Mouse (Mus musculus): Measurements from ENCODE around the gene Tnfsfm13. TPM values are rescaled to one million over a fixed set of nuclear protein-coding genes. Genes with fewer than 3 reads are reported as not detected.
A peak's percentile ranks its signal among the peaks of the same experiment; 100 is the strongest.

Tnfsfm13 gene
- polyA plus RNA-seq, 1 experiment from 2014 or later = 4.6 TPM

GRCm38 (mm10) chr11:69663795-69664194 lies 32.1 kb downstream of the Tnfsfm13 start:
- H3K4me1 ChIP-seq (ENCODE audit: control insufficient read depth, insufficient read depth, low read length) = peaks cover 5% of the 10 kb centered on the region; the same call in 1 of the 2 replicates
- no peak for ATAC-seq (ENCODE audit: low FRiP score, low TSS enrichment)
- no peaks in the 10 kb centered on the region for H3K9me3 ChIP-seq (ENCODE audit: control insufficient read depth, low read length)
- H3K27me3 ChIP-seq (ENCODE audit: control insufficient read depth, insufficient read depth, low read length) = no peaks in the 10 kb centered on the region
- no peak overlapping the region for H3K9ac ChIP-seq (ENCODE audit: low read depth, low read length)
- WGBS = 83% methylated on average over 6 of the region's 6 CpGs
- H3K36me3 ChIP-seq (ENCODE audit: control insufficient read depth, insufficient read depth, low read length) = peaks cover 50% of the 10 kb centered on the region
- H3K4me3 ChIP-seq (ENCODE audit: low read length) = no peak overlapping the region
- no peak overlapping the region for H3K4me2 ChIP-seq (replicated peaks; ENCODE audit: low read depth, low read length)
- no peak overlapping the region for H3K27ac ChIP-seq (ENCODE audit: low read depth, low read length)

GRCm38 (mm10) chr11:69662967-69663671 lies 32.8 kb downstream of the Tnfsfm13 start:
- H3K36me3 ChIP-seq (ENCODE audit: control insufficient read depth, insufficient read depth, low read length) = peaks cover 50% of the 10 kb centered on the region
- WGBS = 69% methylated on average over 13 of the region's 13 CpGs

GRCm38 (mm10) chr11:69662213-69662966 lies 33.5 kb downstream of the Tnfsfm13 start, which contains the start of gene Mpdu1:
Gene Mpdu1 (minus strand): TSS chr11:69662642.
- ATAC-seq (ENCODE audit: low FRiP score, low TSS enrichment) = peak; percentile 96
- Histone ChIP-seq H3K36me3 (ENCODE audit: control insufficient read depth, insufficient read depth, low read length) (peaks cover 50% of the 10 kb centered on the region), H3K4me2 (replicated peaks; ENCODE audit: low read depth, low read length) (peak within 1 kb of the TSS; percentile 54), H3K9ac (ENCODE audit: low read depth, low read length) (peak within 1 kb of the TSS; percentile 68), H3K27me3 (ENCODE audit: control insufficient read depth, insufficient read depth, low read length) (no peaks in the 10 kb centered on the region), H3K4me1 (ENCODE audit: control insufficient read depth, insufficient read depth, low read length) (peaks cover 5% of the 10 kb centered on the region; the same call in 1 of the 2 replicates), H3K9me3 (ENCODE audit: control insufficient read depth, low read length) (no peaks in the 10 kb centered on the region), H3K27ac (ENCODE audit: low read depth, low read length) (peak within 1 kb of the TSS; percentile 99), H3K4me3 (ENCODE audit: low read length) (peak within 1 kb of the TSS; percentile 56)
- WGBS = under 1% methylated on average over 48 of the region's 48 CpGs

More at GRCm38 (mm10) chr11:69662967-69663671, 32.8 kb downstream of the Tnfsfm13 start:
- H3K4me3 ChIP-seq (ENCODE audit: low read length) = peak overlapping the region; percentile 56
- H3K9ac ChIP-seq (ENCODE audit: low read depth, low read length) = peak overlapping the region; percentile 68; the same call in 1 of the 2 replicates
- peak; percentile 3; the same call in 1 of the 2 replicates for ATAC-seq (ENCODE audit: low FRiP score, low TSS enrichment)
- H3K4me1 ChIP-seq (ENCODE audit: control insufficient read depth, insufficient read depth, low read length) = peaks cover 5% of the 10 kb centered on the region; the same call in 1 of the 2 replicates
- peak overlapping the region; percentile 54 for H3K4me2 ChIP-seq (replicated peaks; ENCODE audit: low read depth, low read length)
- H3K27ac ChIP-seq (ENCODE audit: low read depth, low read length) = peak overlapping the region; percentile 99
- no peaks in the 10 kb centered on the region for H3K9me3 ChIP-seq (ENCODE audit: control insufficient read depth, low read length)
- H3K27me3 ChIP-seq (ENCODE audit: control insufficient read depth, insufficient read depth, low read length) = no peaks in the 10 kb centered on the region

GRCm38 (mm10) chr11:69661221-69661881 lies 34.5 kb downstream of the Tnfsfm13 start:
- WGBS = 83% methylated on average over 3 of the region's 3 CpGs
- peaks cover 5% of the 10 kb centered on the region; the same call in 1 of the 2 replicates for H3K4me1 ChIP-seq (ENCODE audit: control insufficient read depth, insufficient read depth, low read length)
- ATAC-seq (ENCODE audit: low FRiP score, low TSS enrichment) = no peak
- H3K9ac ChIP-seq (ENCODE audit: low read depth, low read length) = peak overlapping the region; percentile 68; the same call in 1 of the 2 replicates
- H3K36me3 ChIP-seq (ENCODE audit: control insufficient read depth, insufficient read depth, low read length) = peaks cover 54% of the 10 kb centered on the region
- no peaks in the 10 kb centered on the region for H3K27me3 ChIP-seq (ENCODE audit: control insufficient read depth, insufficient read depth, low read length)
- peak overlapping the region; percentile 56 for H3K4me3 ChIP-seq (ENCODE audit: low read length)
- peak overlapping the region; percentile 99; the same call in 1 of the 2 replicates for H3K27ac ChIP-seq (ENCODE audit: low read depth, low read length)
- peak overlapping the region; percentile 54 for H3K4me2 ChIP-seq (replicated peaks; ENCODE audit: low read depth, low read length)
- H3K9me3 ChIP-seq (ENCODE audit: control insufficient read depth, low read length) = no peaks in the 10 kb centered on the region

GRCm38 (mm10) chr11:69657462-69657881 lies 38.4 kb downstream of the Tnfsfm13 start:
- peaks cover 49% of the 10 kb centered on the region for H3K36me3 ChIP-seq (ENCODE audit: control insufficient read depth, insufficient read depth, low read length)
- H3K9ac ChIP-seq (ENCODE audit: low read depth, low read length) = no peak overlapping the region
- ATAC-seq (ENCODE audit: low FRiP score, low TSS enrichment) = no peak
- H3K4me3 ChIP-seq (ENCODE audit: low read length) = no peak overlapping the region
- no peak overlapping the region for H3K27ac ChIP-seq (ENCODE audit: low read depth, low read length)
- H3K27me3 ChIP-seq (ENCODE audit: control insufficient read depth, insufficient read depth, low read length) = no peaks in the 10 kb centered on the region
- H3K4me2 ChIP-seq (replicated peaks; ENCODE audit: low read depth, low read length) = no peak overlapping the region
- H3K4me1 ChIP-seq (ENCODE audit: control insufficient read depth, insufficient read depth, low read length) = peaks cover 5% of the 10 kb centered on the region; the same call in 1 of the 2 replicates
- WGBS = 87% methylated on average over 15 of the region's 15 CpGs
- no peaks in the 10 kb centered on the region for H3K9me3 ChIP-seq (ENCODE audit: control insufficient read depth, low read length)

- Histone ChIP-seq H3K9ac (ENCODE audit: low read depth, low read length) (no peak overlapping the region), H3K4me3 (ENCODE audit: low read length) (no peak overlapping the region), H3K36me3 (ENCODE audit: control insufficient read depth, insufficient read depth, low read length) (peaks cover 56% of the 10 kb centered on the region), H3K27me3 (ENCODE audit: control insufficient read depth, insufficient read depth, low read length) (no peaks in the 10 kb centered on the region), H3K4me1 (ENCODE audit: control insufficient read depth, insufficient read depth, low read length) (peaks cover 5% of the 10 kb centered on the region; the same call in 1 of the 2 replicates), H3K4me2 (replicated peaks; ENCODE audit: low read depth, low read length) (no peak overlapping the region), H3K27ac (ENCODE audit: low read depth, low read length) (no peak overlapping the region), H3K9me3 (ENCODE audit: control insufficient read depth, low read length) (no peaks in the 10 kb centered on the region)
- no peak for ATAC-seq (ENCODE audit: low FRiP score, low TSS enrichment)
- WGBS = 81% methylated on average over 10 of the region's 10 CpGs
Measured at GRCm38 (mm10) chr11:69656617-69657461, 39.1 kb downstream of the Tnfsfm13 start.

- Histone ChIP-seq H3K36me3 (ENCODE audit: control insufficient read depth, insufficient read depth, low read length) (peaks cover 63% of the 10 kb centered on the region), H3K27me3 (ENCODE audit: control insufficient read depth, insufficient read depth, low read length) (no peaks in the 10 kb centered on the region), H3K4me3 (ENCODE audit: low read length) (no peak overlapping the region), H3K27ac (ENCODE audit: low read depth, low read length) (no peak overlapping the region), H3K9ac (ENCODE audit: low read depth, low read length) (no peak overlapping the region), H3K9me3 (ENCODE audit: control insufficient read depth, low read length) (no peaks in the 10 kb centered on the region), H3K4me1 (ENCODE audit: control insufficient read depth, insufficient read depth, low read length) (peaks cover 5% of the 10 kb centered on the region; the same call in 1 of the 2 replicates), H3K4me2 (replicated peaks; ENCODE audit: low read depth, low read length) (no peak overlapping the region)
- 75% methylated on average over 5 of the region's 5 CpGs for WGBS
- ATAC-seq (ENCODE audit: low FRiP score, low TSS enrichment) = no peak
Measured at GRCm38 (mm10) chr11:69656065-69656455, 39.8 kb downstream of the Tnfsfm13 start.
